Mouse (Mus musculus) forelimb bud, embryonic 11.5 days (tissue): Measurements from ENCODE around the gene Nrm.

ENCODE experiments used
- DNase-seq: peaks from one replicate; pipeline ENCODE4 v3.0.0-alpha.2; 2012; ENCODE audit warnings: low read depth, low spot score

Gene Nrm

DNA sequence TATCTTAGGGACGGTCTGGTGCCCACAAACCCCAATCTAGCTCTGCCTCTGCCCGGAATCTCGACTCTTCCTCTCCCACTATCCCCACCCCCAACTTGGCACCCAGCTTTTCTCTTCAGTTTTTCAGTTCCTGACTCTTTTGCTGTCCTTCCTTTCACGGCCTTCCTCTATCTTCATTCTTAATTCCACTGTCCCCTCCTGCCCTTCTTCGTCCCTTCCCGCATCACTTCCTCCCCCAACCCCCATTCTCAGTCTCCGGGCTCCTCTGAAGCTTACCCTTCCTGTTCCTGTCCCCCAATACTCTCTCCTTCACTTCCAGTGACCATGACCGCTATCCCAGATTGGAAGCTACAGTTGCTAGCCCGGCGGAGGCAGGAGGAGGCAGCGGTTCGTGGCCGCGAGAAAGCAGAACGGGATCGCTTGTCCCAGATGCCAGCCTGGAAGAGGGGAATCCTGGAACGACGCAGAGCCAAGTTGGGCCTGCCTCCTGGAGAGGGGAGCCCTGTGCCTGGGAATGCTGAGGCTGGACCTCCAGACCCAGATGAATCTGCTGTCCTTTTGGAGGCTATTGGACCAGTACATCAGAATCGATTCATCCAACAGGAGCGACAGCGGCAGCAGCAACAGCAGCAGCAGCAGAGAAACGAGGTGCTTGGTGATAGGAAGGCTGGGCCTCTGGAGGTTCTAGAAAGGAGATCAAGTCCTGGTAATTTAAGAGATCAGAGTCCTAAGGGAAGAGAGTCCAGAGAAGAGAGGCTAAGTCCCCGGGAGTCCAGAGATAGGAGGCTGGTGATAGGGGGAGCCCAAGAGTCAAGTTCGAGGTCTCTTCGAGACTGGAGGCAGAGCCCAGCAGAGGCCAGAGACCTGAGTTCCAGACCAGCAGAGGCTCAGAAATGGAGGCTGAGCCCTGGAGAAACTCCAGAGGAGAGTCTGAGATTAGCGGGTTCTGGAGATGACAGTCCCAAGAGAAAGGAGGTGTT, 6.1 kb downstream of the Nrm start:
- DNase-seq, result no peak

- no peak for DNase-seq
Measured at GRCm38 (mm10) chr17:35868165-35868820, 7.2 kb downstream of the Nrm start.

GRCm38 (mm10) chr17:35868961-35869345, 7.8 kb downstream of the Nrm start:
- DNase-seq, result no peak

GRCm38 (mm10) chr17:35869346-35870067, 8.4 kb downstream of the Nrm start:
- no peak for DNase-seq

DNA sequence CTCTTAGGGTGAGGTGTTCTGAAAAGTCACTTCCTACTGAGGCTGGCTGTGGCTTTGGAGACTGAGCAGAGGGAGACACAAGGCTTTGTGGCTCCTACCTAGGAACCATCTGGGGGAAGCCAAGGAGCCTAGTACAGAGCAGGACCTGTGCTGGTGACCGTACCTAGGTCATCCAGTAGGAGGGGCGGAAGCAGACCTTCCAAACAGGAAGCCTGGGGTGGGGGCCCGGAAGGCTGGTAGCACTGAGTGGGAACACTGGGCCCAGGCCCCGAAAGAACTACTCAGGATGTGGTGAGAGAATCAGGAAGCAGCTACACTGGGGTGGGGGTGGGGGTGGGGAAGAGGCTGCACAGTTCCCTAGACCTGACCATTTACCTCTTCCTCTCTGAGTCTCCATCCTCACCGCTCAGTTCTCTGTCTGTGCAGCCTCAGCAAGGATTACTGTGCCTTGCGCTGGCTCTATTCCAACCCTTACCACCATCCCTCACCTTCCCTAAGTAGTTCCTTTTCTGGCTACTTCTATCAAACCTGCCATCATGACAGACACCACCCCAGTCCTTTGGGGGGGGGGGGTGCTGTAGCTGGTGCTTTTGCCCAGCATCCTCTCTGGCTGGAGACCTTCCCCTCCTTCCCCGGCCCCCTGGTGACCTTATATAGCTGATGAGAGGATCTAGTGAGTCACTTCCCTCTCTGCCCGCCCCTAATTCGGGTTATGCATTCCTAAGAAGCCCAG, 9.2 kb downstream of the Nrm start:
- DNase-seq, result no peak

GRCm38 (mm10) chr17:35870884-35871696, 10.0 kb downstream of the Nrm start:
- DNase-seq, result no peak

DNA sequence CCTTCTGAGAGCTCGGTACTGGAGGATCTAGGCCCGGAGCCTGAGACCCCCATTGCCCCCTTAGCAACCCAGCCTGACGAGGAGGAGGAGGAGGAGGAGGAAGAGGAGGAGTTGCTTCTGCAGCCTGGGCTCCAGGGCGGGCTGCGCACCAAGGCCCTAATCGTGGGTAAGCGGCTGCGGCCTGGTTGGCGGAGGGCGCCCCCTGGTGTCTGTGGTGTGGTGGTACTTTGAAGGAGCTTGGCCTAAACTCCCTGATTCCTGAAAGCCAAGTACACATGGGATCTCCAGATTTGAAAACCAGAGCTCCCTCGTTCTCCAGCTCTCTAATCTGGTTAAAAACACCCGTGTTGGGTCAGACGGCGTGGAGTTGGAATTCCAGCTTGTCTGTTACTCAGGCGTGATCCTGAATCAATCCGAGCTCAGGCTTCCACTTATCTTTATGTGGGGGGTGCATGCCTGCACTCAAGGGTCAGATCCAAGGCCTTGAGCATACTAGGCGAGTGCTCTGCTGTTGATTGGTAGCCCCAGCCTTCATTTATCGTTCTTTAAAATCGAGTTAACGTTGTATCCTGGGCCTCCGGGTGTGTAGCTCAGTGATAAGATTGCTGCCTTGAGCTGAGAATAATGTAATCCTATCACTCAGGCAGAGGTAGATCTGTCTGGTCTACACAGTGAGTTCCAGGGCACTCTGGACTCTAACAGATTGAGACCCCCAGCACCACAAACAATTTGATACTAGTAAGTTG, 12.8 kb downstream of the Nrm start:
- peak; percentile 79 for DNase-seq

DNA sequence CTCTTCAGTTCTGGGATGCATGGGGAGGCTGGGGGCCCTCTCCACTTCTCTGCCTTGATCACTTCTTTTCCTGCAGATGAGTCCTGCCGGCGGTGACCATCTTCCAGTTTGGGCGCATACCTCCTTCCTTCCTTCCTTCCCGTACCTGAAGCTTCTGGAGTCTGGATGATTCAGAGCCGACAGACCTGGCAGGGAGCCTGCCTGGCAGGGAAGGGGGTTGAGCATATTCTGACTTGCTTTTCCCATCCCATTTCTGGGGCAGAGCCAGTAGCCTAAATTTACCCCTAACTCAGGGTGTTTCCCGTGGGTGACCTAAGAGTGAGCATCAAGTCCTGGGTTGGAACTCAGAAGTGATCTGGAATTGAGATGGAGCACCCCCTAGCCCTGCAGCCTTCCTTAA, 13.6 kb downstream of the Nrm start:
- no peak for DNase-seq

DNA sequence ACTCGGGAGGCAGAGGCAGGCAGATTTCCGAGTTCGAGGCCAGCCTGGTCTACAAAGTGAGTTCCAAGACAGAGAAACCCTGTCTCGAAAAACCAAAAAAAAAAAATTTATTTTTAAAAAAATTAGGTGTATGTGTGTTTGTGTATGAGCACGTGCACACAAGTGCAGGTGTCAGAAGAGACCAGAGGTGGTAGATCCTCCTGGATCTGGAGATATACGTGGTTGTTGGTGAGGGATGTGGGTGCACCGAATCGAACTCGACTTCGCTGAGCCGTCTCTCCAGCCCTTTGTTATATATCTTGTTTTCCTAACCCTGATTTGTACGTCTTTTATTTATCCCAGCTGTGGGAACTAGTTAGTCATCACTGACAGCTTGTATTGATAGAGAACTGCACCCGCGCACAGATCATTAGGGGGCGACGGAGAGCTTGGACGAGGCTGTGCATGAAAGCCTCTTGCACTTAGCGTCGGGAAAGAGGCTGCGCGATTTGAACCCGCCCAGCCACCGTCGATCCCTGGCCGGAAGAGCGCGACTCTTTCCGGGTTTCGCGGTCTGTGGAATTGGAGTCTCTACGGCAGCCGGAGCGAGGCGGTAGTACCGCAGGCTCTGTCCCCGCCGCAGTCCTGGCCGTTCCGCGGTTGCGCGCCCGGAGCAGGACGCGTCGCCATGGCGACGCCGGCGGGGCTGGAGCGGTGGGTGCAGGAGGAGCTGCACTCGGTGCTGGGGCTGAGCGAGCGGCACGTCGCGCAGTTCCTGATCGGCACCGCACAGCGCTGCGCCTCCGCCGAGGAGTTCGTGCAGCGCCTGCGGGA, 18.3 kb downstream of the Nrm start, which contains the start of gene Dhx16:
TSS of gene Dhx16 (plus strand) at position 575 of the 813 bp plus-strand sequence.
- DNase-seq, result peak; percentile 95

DNA sequence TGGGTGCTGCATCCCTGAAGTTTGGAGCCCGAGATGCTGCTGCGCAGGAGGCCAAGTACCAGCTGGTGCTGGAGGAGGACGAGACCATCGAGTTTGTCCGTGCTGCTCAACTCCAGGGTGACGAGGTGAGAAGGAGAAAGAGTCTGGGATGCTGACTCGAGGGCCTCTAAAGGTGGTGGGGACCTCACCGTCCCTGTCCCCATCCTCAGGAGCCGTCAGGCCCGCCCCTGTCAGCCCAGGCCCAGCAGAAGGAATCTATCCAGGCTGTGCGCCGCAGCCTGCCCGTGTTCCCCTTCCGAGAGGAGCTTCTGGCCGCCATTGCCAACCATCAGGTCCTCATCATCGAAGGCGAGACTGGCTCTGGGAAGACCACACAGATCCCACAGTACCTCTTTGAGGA, 21.8 kb downstream of the Nrm start:
- DNase-seq, result no peak

DNA sequence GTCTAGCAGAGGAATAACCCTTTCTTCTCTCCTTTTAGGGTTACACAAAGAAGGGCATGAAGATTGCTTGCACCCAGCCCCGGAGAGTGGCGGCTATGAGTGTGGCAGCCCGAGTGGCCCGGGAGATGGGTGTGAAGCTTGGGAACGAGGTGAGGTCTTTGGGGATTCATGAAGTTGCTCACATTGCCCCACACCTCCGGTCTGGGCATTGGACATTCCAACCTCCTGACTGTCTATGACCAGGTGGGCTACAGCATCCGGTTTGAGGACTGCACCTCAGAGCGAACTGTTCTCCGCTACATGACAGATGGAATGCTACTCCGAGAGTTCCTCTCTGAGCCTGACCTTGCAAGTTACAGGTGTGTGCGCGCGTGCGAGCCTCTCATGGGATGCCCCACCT, 22.7 kb downstream of the Nrm start:
- DNase-seq, result no peak

GRCm38 (mm10) chr17:35887725-35888124, 26.6 kb downstream of the Nrm start:
- DNase-seq, result no peak

- DNase-seq, result peak; percentile 93
Measured at GRCm38 (mm10) chr17:35896781-35897643, 35.9 kb downstream of the Nrm start, which contains the start of gene 2310061I04Rik. TSS of gene 2310061I04Rik (minus strand) at chr17:35897431.

DNA sequence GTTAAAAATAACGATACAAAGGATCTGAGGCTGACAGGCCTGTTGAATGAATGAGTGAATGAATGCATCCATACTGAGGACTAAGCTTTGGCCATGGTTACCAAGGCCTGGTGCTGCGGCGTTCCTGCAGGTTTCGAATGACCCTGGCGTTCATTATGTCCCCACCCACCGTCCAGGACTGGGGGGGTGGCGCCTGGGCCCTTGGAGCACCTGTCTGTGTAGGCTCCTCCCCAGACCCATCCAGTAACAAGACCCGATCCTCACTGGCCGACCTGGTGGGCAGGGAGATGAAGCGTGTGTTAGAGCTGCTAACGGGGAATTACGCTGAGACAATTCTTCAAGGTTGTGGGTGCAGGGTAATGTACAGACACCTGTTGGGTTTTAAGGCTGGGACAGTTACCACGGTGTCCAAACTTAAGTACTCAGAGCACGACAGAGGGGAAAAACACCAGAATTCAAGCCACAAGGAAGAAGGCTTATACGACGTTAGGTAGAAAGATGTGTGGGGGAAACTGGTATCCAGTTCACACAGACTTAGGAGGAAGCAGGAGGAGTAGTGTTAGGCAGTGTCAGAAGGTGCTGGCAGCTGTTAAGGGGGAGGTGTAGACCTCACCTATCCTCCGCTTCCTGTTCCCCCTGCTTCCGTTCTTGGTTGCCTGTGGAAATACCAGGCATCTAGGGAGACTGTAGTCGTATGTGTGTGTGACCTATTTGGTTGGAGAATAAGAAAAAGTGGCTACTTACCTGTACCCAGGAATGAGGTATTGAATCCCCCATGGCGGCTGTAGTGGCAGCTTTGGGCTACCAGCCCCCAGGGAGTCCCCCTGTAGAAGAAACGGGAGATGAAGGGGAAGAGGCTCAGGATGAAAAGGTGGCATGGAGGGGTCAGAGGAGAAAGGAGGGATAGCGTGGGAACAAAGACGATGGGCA, 36.8 kb downstream of the Nrm start:
- no peak for DNase-seq

DNA sequence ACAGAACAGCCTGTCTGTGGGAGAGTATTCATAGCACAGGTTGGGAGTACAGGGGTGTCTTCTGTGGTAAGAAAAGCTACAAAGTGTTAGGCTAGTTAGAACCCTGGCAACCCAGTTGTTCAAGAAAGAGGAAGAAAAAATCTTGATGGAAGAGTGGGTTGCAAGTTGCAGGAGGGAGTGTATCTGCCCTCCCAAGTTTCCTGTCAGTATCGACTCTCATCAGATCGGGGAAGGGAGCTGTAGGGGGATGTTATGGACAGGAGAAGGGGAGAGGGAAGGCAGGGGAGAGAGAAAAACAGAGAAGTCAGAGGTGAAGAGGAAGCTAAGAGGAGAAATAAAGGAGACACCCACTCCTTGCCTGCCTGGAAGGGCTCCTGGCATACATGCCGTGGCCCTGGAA, 39.5 kb downstream of the Nrm start:
- DNase-seq, result no peak

DNA sequence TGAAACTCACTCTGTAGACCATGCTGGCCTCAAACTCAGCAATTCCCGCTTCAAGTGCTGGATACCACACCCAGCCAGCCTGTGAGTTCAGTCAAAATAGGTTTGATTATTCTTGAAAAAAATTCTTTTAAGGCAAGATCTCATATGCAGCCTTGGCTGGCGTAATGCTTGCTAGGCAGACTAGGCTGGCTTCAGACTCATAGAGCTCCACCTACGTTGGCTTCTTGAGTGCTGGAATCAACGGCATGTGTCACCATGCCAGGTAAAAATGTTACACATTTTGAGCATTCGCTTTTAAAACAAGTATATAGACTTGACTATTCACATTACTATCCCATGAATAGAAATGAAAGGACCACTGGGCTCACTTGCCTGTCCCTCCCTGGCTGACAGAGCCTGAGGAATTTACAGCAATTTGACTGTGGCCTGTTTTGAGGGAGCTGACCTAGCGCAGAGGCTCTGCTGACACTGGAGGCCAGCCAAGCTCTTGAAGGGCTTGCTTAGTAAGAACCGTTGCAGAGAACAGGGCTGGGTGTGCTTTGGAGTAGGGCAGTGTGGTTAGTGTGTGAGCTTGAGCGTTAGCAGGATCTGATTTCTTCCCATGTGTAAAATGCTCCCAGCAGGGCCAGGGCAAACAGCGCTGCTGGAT, 42.3 kb downstream of the Nrm start:
- no peak for DNase-seq
